Mouse (Mus musculus) stomach, postnatal 0 days (tissue): ENCODE data around the gene Ctsd. TPM values are rescaled to one million over a fixed set of nuclear protein-coding genes. Genes with fewer than 3 reads are reported as not detected.

Experiments used
- ATAC-seq: fragments of 200-750 bp; cut with Nextera tagmentation; 2 replicates; pipeline ENCODE4 v1.8.0; 2017; ENCODE audit not compliant: low FRiP score, low TSS enrichment
- DNase-seq: peaks from one replicate; pipeline ENCODE4 v3.0.0-alpha.2; 2016; ENCODE audit warnings: low spot score
- H3K27ac ChIP-seq: fragments of 300-500 bp; sonication (generic); replicated peaks from 2 replicates; pipeline ENCODE4 v1.5.1; 2014; ENCODE audit warnings: mild to moderate bottlenecking, control low read depth
- H3K27me3 ChIP-seq: fragments of 300-500 bp; sonication (generic); 2 replicates; pipeline ENCODE4 v1.6.1; 2014; ENCODE audit warnings: low read length; ENCODE audit not compliant: control insufficient read depth, insufficient read depth
- H3K36me3 ChIP-seq: fragments of 300-500 bp; sonication (generic); 2 replicates; pipeline ENCODE4 v1.6.1; 2014; ENCODE audit warnings: low read length, mixed read lengths; ENCODE audit not compliant: control insufficient read depth, insufficient read depth
- H3K4me1 ChIP-seq: fragments of 300-500 bp; sonication (generic); replicated peaks from 2 replicates; pipeline ENCODE4 v1.6.1; 2014; ENCODE audit warnings: antibody characterized with exemption; ENCODE audit not compliant: control insufficient read depth, insufficient read depth
- H3K4me2 ChIP-seq: fragments of 300-500 bp; sonication (generic); replicated peaks from 2 replicates; pipeline ENCODE4 v1.6.1; 2014; ENCODE audit warnings: low read depth, mild to moderate bottlenecking, control low read depth, moderate library complexity
- H3K4me3 ChIP-seq: fragments of 300-500 bp; sonication (generic); 2 replicates; pipeline ENCODE4 v1.5.1; 2014; ENCODE audit warnings: low read depth, low read length, control low read depth
- H3K9ac ChIP-seq: fragments of 300-500 bp; sonication (generic); 2 replicates; pipeline ENCODE4 v1.6.1; 2014; ENCODE audit warnings: mild to moderate bottlenecking, low read length, control low read depth, mixed read lengths
- H3K9me3 ChIP-seq: fragments of 300-500 bp; sonication (generic); 2 replicates; pipeline ENCODE4 v1.6.1; 2016; ENCODE audit warnings: low read length; ENCODE audit not compliant: control insufficient read depth
- CTCF ChIP-seq: IDR thresholded peaks from 2 replicates; pipeline ENCODE4 v1.5.1; 2016; ENCODE audit warnings: antibody characterized with exemption, low read depth, mild to moderate bottlenecking, moderate library complexity
- EP300 ChIP-seq: optimal IDR thresholded peaks from 2 replicates; pipeline ENCODE3; 2016; ENCODE audit warnings: antibody characterized with exemption
- WGBS: fragments of 180-500 bp; shearing (Covaris S2); extraction: QIAGEN DNeasy Blood & Tissue Kit; methylation state at CpG from one replicate; pipeline ENCODE4 v1.1.7; 2014; 5-methylcytosine and 5-hydroxymethylcytosine counted together
- polyA plus RNA-seq: library from polyadenylated mRNA; unstranded; fragments of >200 nt; fragmentation: Nextera tagmentation; extraction: Ambion mirVana; gene quantifications from 2 replicates; pipeline ENCODE4 v1.2.1, GENCODE M21; 2015

Gene Ctsd
- polyA plus RNA-seq, 1 experiment from 2014 or later: 798 TPM

DNA sequence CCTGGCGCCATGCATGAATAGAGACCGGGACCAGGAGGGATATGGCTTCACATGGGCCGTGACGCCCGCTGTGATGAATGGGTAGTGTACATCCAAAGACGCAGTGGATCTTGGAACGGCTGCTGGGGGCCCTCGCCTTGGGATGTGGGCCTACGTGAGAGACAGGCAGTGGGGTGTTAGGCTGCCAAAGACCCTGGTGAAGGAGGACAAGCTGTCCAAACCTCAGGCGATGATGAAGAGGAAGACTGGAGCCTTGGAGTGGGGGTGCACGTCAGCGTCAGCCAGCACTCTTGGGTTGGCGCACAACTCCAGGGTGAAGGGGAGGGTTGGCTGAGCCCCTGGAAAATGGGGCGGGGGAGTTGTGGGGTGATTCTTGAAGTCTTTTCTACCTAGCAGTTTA lies 43.3 kb upstream of the Ctsd start:
- no peak overlapping the region for H3K4me3 ChIP-seq
- no peaks in the 10 kb centered on the region for H3K27me3 ChIP-seq
- DNase-seq (no peak), ATAC-seq (no peak)
- no peak overlapping the region for H3K27ac ChIP-seq
- H3K4me1 ChIP-seq: peaks cover 16% of the 10 kb centered on the region
- H3K36me3 ChIP-seq: no peaks in the 10 kb centered on the region
- H3K4me2 ChIP-seq: no peak overlapping the region
- no peak for TF ChIP-seq EP300
- no peak for TF ChIP-seq CTCF
- no peak overlapping the region for H3K9ac ChIP-seq
- 79% methylated on average over 14 of the region's 14 CpGs for WGBS
- H3K9me3 ChIP-seq: no peaks in the 10 kb centered on the region

DNA sequence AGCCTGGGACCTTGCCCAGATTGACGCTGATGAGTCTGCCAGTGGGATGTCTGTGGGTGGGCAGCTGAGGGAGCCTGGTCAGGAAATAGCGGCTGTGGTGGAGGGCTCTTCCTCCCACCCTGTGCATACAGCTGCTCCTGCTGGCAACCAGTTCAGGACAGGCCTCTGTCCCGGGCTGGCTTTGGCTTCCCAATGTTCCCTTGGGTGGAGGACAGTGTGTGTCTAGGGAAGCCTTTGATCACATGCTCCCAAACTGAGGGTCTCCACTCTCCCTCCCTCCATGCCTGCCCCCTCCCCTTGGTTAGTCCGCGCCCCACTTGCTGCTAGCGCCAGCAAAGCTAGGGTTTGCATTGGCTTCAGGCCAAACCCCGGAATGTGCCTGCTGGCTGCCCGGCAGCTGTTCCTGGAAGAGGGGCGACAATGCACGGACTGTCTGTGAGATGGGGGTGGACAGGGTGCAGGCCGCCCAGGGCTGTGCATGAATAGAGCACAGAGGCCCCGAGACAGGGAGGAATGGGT lies 42.4 kb upstream of the Ctsd start:
- Histone ChIP-seq H3K9me3 (no peaks in the 10 kb centered on the region), H3K4me3 (no peak overlapping the region), H3K4me1 (peaks cover 16% of the 10 kb centered on the region), H3K4me2 (0 out of 2 replicates have a peak overlapping the region, but pooled peaks have one; percentile 15), H3K36me3 (no peaks in the 10 kb centered on the region), H3K27ac (peak overlapping the region; percentile 67), H3K9ac (peak overlapping the region; percentile 43), H3K27me3 (no peaks in the 10 kb centered on the region)
- no peak for TF ChIP-seq EP300
- no peak for TF ChIP-seq CTCF
- DNase-seq (peak; percentile 77), ATAC-seq (no peak)
- WGBS: 18% methylated on average over 12 of the region's 12 CpGs

DNA sequence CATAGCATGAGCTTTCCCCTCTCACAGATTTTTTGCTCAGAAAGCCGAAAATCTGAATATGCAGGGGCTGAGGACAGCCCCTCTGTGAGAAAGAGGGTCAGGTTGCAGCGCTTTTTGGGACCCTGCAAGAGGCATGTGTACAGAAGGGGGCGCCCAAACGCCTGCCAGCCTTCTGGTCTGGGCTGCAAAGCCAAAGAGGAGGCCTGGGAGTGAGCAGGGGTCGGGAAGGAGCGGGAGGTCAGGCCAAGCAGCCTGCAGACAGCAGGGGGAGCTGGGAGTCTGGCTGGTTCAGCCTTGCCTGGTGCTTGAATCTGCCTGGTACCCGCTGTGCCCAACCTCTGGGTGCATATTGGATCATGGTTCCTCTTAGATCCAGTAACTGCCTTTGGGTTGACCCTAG lies 40.4 kb upstream of the Ctsd start:
- WGBS: 32% methylated on average over 7 of the region's 7 CpGs
- Histone ChIP-seq H3K36me3 (no peaks in the 10 kb centered on the region), H3K27me3 (no peaks in the 10 kb centered on the region), H3K9ac (no peak overlapping the region), H3K9me3 (no peaks in the 10 kb centered on the region), H3K4me3 (no peak overlapping the region), H3K4me2 (no peak overlapping the region), H3K27ac (no peak overlapping the region), H3K4me1 (peaks cover 11% of the 10 kb centered on the region)
- DNase-seq: peak; percentile 66
- no peak for ATAC-seq
- TF ChIP-seq CTCF (peak; percentile 75), EP300 (no peak)

DNA sequence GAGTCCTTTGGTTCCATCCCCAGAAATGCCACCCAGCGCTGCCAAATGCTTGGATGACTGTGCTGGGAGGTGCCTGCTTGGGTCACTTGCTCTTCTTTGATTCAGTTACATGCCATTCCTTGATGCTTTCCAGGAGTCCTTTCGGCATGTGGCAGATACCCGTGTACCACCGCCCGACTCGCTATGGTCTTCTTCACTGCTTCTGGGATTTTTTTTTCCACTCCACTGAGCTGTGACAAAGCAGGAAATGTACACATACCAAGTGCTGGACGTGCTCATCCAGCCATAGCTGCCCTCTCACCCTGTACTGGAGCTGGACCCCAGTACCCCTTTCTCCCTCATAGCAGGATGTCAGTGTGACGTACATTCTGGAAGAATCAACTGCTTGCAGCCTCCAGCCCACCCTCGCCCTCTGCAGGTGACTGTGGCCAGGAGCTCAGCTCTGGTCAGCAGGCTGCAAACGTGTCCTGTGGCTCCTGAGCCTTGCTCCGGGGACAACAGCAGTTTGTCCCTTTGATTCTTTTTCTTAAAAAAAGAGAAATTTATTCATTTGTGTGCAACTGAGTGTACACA lies 37.9 kb upstream of the Ctsd start:
- H3K27ac ChIP-seq: no peak overlapping the region
- H3K4me1 ChIP-seq: peaks cover 9% of the 10 kb centered on the region
- H3K9me3 ChIP-seq: no peaks in the 10 kb centered on the region
- DNase-seq (peak; percentile 45), ATAC-seq (no peak)
- no peak overlapping the region for H3K4me3 ChIP-seq
- 67% methylated on average over 11 of the region's 11 CpGs for WGBS
- no peaks in the 10 kb centered on the region for H3K36me3 ChIP-seq
- TF ChIP-seq CTCF: peak; percentile 71
- no peak for TF ChIP-seq EP300
- H3K9ac ChIP-seq: no peak overlapping the region
- no peak overlapping the region for H3K4me2 ChIP-seq
- H3K27me3 ChIP-seq: no peaks in the 10 kb centered on the region

DNA sequence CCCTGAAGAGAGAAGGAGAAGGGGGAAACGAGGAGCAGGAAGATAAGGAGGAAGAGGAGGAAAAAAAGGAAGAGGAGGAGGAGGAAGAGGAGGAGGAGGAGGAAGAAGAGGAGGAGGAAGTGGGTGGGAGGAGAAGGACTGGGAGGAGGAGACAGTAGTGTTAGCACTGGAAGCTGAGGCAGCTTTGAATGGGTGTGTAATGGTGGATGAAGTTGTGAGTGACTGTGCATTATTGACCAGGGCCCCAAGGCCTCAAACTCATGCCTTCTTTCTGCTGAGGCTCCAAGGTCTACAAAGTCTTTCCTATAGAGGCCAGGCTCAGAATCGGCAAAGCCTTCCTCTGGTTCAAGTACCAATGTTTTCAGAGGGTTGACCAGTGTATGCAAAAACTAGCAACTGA lies 34.0 kb upstream of the Ctsd start:
- WGBS: 71% methylated on average over 2 of the region's 2 CpGs
- Histone ChIP-seq H3K36me3 (no peaks in the 10 kb centered on the region), H3K9ac (no peak overlapping the region), H3K9me3 (no peaks in the 10 kb centered on the region), H3K4me3 (no peak overlapping the region), H3K27ac (no peak overlapping the region), H3K4me1 (no peaks in the 10 kb centered on the region), H3K27me3 (no peaks in the 10 kb centered on the region), H3K4me2 (no peak overlapping the region)
- TF ChIP-seq CTCF (no peak), EP300 (no peak)
- ATAC-seq: no peak
- DNase-seq: no peak

DNA sequence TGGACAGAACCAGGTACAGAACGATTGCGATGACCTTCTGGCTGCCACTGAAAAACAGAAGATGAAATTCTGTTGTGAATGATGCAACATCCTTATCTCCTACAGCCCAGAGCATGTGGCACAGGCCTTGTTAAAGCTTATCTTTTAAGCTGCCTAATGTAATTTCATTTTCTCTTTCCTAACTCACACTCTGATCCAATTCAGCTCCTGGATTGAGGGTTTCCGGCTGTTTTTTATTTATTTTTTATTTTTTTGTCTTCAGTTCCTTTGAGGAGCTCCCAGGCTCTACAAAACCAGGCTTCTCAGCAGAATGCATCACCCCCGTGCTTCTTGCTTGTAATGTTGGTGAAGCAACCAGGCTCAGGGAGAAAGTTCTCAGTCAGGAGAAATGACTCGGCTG lies 32.0 kb upstream of the Ctsd start:
- DNase-seq (no peak), ATAC-seq (peak; percentile 21; the same call in 1 of the 2 replicates)
- H3K27ac ChIP-seq: no peak overlapping the region
- no peak overlapping the region for H3K4me3 ChIP-seq
- no peak overlapping the region for H3K9ac ChIP-seq
- no peaks in the 10 kb centered on the region for H3K4me1 ChIP-seq
- TF ChIP-seq EP300: no peak
- TF ChIP-seq CTCF: no peak
- WGBS: 56% methylated on average over 5 of the region's 5 CpGs
- H3K36me3 ChIP-seq: no peaks in the 10 kb centered on the region
- H3K4me2 ChIP-seq: no peak overlapping the region
- H3K9me3 ChIP-seq: no peaks in the 10 kb centered on the region
- H3K27me3 ChIP-seq: no peaks in the 10 kb centered on the region
